Mouse (Mus musculus): ENCODE data around the gene A930033H14Rik.

DNA sequence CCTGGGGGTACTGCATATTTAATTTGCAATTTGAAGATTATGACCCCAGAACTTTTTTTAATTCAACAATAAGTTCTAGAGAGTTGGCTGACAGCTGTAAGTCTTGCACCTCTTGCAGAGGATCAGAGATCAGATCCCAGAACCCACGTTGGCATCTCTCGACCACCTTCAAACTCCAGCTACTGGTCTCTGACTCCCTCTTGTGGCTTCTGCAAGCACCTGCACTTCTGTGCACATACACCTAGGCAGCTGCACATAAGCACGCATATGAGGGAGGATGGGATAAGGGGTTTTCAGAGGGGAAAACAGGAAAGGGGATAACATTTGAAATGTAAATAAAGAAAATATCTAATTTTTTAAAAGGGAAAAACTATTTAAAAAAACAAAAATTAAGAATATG, 4.2 kb downstream of the A930033H14Rik start:
- TF ChIP-seq EP300 (optimal IDR thresholded peaks at IDR 0.05) (no peak), CTCF (IDR thresholded peaks at IDR 0.05; ENCODE audit: low read depth) (peak; percentile 51)

Measured in stomach, postnatal 0 days (tissue).